Mouse (Mus musculus) erythroblast, embryonic 14.5 days (primary cell): ENCODE measurements around the gene Zfp263. TPM values are rescaled to one million over a fixed set of nuclear protein-coding genes. Genes with fewer than 3 reads are reported as not detected.

Source experiments
- H3K27me3 ChIP-seq: 2 replicates; pipeline ENCODE4 v1.6.1; 2012; ENCODE audit warnings: inconsistent platforms; ENCODE audit not compliant: control insufficient read depth
- H3K36me3 ChIP-seq: 2 replicates; pipeline ENCODE4 v1.6.1; 2012; ENCODE audit warnings: mild to moderate bottlenecking, inconsistent platforms; ENCODE audit not compliant: control insufficient read depth
- H3K4me1 ChIP-seq: 2 replicates; pipeline ENCODE4 v1.6.1; 2012; ENCODE audit warnings: inconsistent platforms; ENCODE audit not compliant: control insufficient read depth
- H3K4me3 ChIP-seq: replicated peaks from 2 replicates; pipeline ENCODE3; 2012; ENCODE audit warnings: moderate library complexity, mild to moderate bottlenecking, inconsistent platforms
- H3K9me3 ChIP-seq: 2 replicates; pipeline ENCODE4 v1.6.1; 2012; ENCODE audit warnings: low read length, inconsistent platforms, mixed read lengths; ENCODE audit not compliant: control insufficient read depth
- GATA1 ChIP-seq: IDR thresholded peaks from 2 replicates; pipeline ENCODE4 v1.6.1; 2012; ENCODE audit warnings: low read length, inconsistent platforms, mixed read lengths
- TAL1 ChIP-seq: IDR thresholded peaks from 3 replicates; pipeline ENCODE4 v1.6.1; 2012; ENCODE audit warnings: low read length, inconsistent platforms, mixed read lengths
- polyA plus RNA-seq: library from polyadenylated mRNA; stranded (reverse); fragments of >175 nt; gene quantifications from 2 replicates; pipeline ENCODE4 v1.2.3, GENCODE M21; 2012

Gene Zfp263
- polyA plus RNA-seq, 1 experiment, result 0.25 TPM

GRCm38 (mm10) chr16:3733198-3733732, 10.6 kb upstream of the Zfp263 start:
- no peak overlapping the region for H3K4me3 ChIP-seq
- TF ChIP-seq GATA1 (no peak), TAL1 (no peak)
- no peaks in the 10 kb centered on the region for H3K36me3 ChIP-seq
- H3K9me3 ChIP-seq, result no peaks in the 10 kb centered on the region
- no peaks in the 10 kb centered on the region for H3K4me1 ChIP-seq
- no peaks in the 10 kb centered on the region for H3K27me3 ChIP-seq

- no peak for TF ChIP-seq GATA1
- no peak for TF ChIP-seq TAL1
- peaks cover 30% of the 10 kb centered on the region for H3K4me1 ChIP-seq
Observed at GRCm38 (mm10) chr16:3742466-3742865, 1.4 kb upstream of the Zfp263 start.

GRCm38 (mm10) chr16:3744186-3744700, 350 bp downstream of the Zfp263 start:
- Histone ChIP-seq H3K27me3 (peaks cover 3% of the 10 kb centered on the region), H3K4me1 (peaks cover 30% of the 10 kb centered on the region), H3K9me3 (peaks cover 11% of the 10 kb centered on the region)

More at GRCm38 (mm10) chr16:3742466-3742865, 1.4 kb upstream of the Zfp263 start:
- Histone ChIP-seq H3K36me3 (peaks cover 17% of the 10 kb centered on the region), H3K27me3 (peaks cover 3% of the 10 kb centered on the region), H3K9me3 (no peaks in the 10 kb centered on the region), H3K4me3 (no peak overlapping the region)

GRCm38 (mm10) chr16:3745656-3746055, 1.8 kb downstream of the Zfp263 start:
- peak overlapping the region; percentile 75 for H3K4me3 ChIP-seq
- H3K9me3 ChIP-seq, result peaks cover 15% of the 10 kb centered on the region
- TF ChIP-seq GATA1, result no peak
- TF ChIP-seq TAL1, result no peak
- H3K4me1 ChIP-seq, result peaks cover 30% of the 10 kb centered on the region
- peaks cover 47% of the 10 kb centered on the region for H3K36me3 ChIP-seq
- H3K27me3 ChIP-seq, result no peaks in the 10 kb centered on the region; the same call in 1 of the 2 replicates

More at GRCm38 (mm10) chr16:3744186-3744700, 350 bp downstream of the Zfp263 start:
- Histone ChIP-seq H3K4me3 (peak overlapping the region; percentile 75), H3K36me3 (peaks cover 32% of the 10 kb centered on the region)
- no peak for TF ChIP-seq GATA1
- TF ChIP-seq TAL1, result no peak

- H3K36me3 ChIP-seq, result peaks cover 64% of the 10 kb centered on the region
- no peaks in the 10 kb centered on the region; the same call in 1 of the 2 replicates for H3K27me3 ChIP-seq
- peaks cover 15% of the 10 kb centered on the region for H3K9me3 ChIP-seq
- no peak for TF ChIP-seq GATA1
- TF ChIP-seq TAL1, result no peak
- no peak overlapping the region for H3K4me3 ChIP-seq
- peaks cover 21% of the 10 kb centered on the region for H3K4me1 ChIP-seq
Observed at GRCm38 (mm10) chr16:3748976-3749375, 5.1 kb downstream of the Zfp263 start.

- Histone ChIP-seq H3K36me3 (no peaks in the 10 kb centered on the region), H3K27me3 (no peaks in the 10 kb centered on the region), H3K4me1 (no peaks in the 10 kb centered on the region), H3K4me3 (no peak overlapping the region), H3K9me3 (no peaks in the 10 kb centered on the region)
- TF ChIP-seq GATA1, result no peak
- TF ChIP-seq TAL1, result no peak
Observed at GRCm38 (mm10) chr16:3771603-3772002, 27.7 kb downstream of the Zfp263 start.

GRCm38 (mm10) chr16:3776365-3776764, 32.5 kb downstream of the Zfp263 start:
- no peak overlapping the region for H3K4me3 ChIP-seq
- no peaks in the 10 kb centered on the region for H3K27me3 ChIP-seq
- no peak for TF ChIP-seq GATA1
- no peak for TF ChIP-seq TAL1
- H3K36me3 ChIP-seq, result no peaks in the 10 kb centered on the region
- no peaks in the 10 kb centered on the region for H3K4me1 ChIP-seq
- H3K9me3 ChIP-seq, result no peaks in the 10 kb centered on the region

- H3K9me3 ChIP-seq, result no peaks in the 10 kb centered on the region
- no peak overlapping the region for H3K4me3 ChIP-seq
- no peaks in the 10 kb centered on the region for H3K27me3 ChIP-seq
- no peak for TF ChIP-seq TAL1
- TF ChIP-seq GATA1, result no peak
- no peaks in the 10 kb centered on the region for H3K36me3 ChIP-seq
- H3K4me1 ChIP-seq, result no peaks in the 10 kb centered on the region
Observed at GRCm38 (mm10) chr16:3777986-3778385, 34.1 kb downstream of the Zfp263 start.

- no peak for TF ChIP-seq GATA1
- TF ChIP-seq TAL1, result no peak
- Histone ChIP-seq H3K4me1 (no peaks in the 10 kb centered on the region), H3K36me3 (no peaks in the 10 kb centered on the region), H3K4me3 (no peak overlapping the region), H3K27me3 (no peaks in the 10 kb centered on the region), H3K9me3 (no peaks in the 10 kb centered on the region)
Observed at GRCm38 (mm10) chr16:3781237-3781636, 37.3 kb downstream of the Zfp263 start.
